Mouse (Mus musculus): ENCODE results near the gene Spata31d1a. TPM values are rescaled to one million over a fixed set of nuclear protein-coding genes. Genes with fewer than 3 reads are reported as not detected.
"Not testable (repeated sequence)": the region's sequence is repeated elsewhere in the genome, so short reads cannot be mapped to it uniquely, and the experiment has no call there.

Spata31d1a gene
- polyA plus RNA-seq, 1 experiment from 2014 or later: not detected

GRCm38 (mm10) chr13:59738455-59738854 lies 28.3 kb upstream of the Spata31d1a start:
- no peak for DNase-seq (ENCODE audit: low spot score)
- H3K4me3 ChIP-seq (ENCODE audit: low read depth, low read length): no peak overlapping the region
- no peak overlapping the region for H3K9ac ChIP-seq (ENCODE audit: low read length)
- H3K4me2 ChIP-seq (ENCODE audit: low read depth, low read length, severe bottlenecking): no peak overlapping the region
- no peaks in the 10 kb centered on the region for H3K9me3 ChIP-seq (ENCODE audit: control insufficient read depth, low read length)
- no peaks in the 10 kb centered on the region for H3K36me3 ChIP-seq (ENCODE audit: control insufficient read depth, insufficient read depth, low read length)
- 83% methylated on average over 2 of the region's 2 CpGs for WGBS
- no peak overlapping the region for H3K27ac ChIP-seq (ENCODE audit: low read depth, low read length)
- no peak for ATAC-seq (replicated peaks; ENCODE audit: low FRiP score)
- no peaks in the 10 kb centered on the region for H3K4me1 ChIP-seq (replicated peaks; ENCODE audit: control insufficient read depth, insufficient read depth, low read length)
- no peaks in the 10 kb centered on the region for H3K27me3 ChIP-seq (ENCODE audit: control insufficient read depth, insufficient read depth, low read length)

DNA sequence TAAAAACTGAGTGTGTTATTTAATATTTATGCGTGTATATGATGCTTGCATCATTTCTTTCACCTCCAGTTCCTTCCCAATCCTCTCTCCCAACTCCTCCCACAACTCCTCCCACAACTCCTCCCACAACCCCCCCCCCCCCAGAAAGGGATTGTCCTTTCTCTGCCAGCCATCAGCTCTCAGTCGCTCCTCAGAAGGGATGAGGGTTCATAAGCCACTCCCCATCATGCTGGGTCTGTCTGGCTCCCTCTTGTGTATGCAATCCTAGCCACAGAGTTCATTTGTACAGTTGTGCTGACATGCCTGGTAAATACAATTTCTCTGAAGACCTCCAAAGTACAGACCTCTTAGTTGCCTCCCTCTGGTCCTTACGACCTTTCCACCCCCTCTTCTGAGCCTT lies 25.1 kb upstream of the Spata31d1a start:
- no peak overlapping the region for H3K4me3 ChIP-seq (ENCODE audit: low read depth, low read length)
- no peaks in the 10 kb centered on the region for H3K9me3 ChIP-seq (ENCODE audit: control insufficient read depth, low read length)
- ATAC-seq (replicated peaks; ENCODE audit: low FRiP score) (peak; percentile 51; the same call in 1 of the 2 replicates), DNase-seq (ENCODE audit: low spot score) (no peak)
- no peak overlapping the region for H3K27ac ChIP-seq (ENCODE audit: low read depth, low read length)
- no peaks in the 10 kb centered on the region for H3K36me3 ChIP-seq (ENCODE audit: control insufficient read depth, insufficient read depth, low read length)
- no peaks in the 10 kb centered on the region for H3K4me1 ChIP-seq (replicated peaks; ENCODE audit: control insufficient read depth, insufficient read depth, low read length)
- no peak overlapping the region for H3K4me2 ChIP-seq (ENCODE audit: low read depth, low read length, severe bottlenecking)
- H3K9ac ChIP-seq (ENCODE audit: low read length): no peak overlapping the region
- 29% methylated on average over 3 of the region's 3 CpGs for WGBS
- H3K27me3 ChIP-seq (ENCODE audit: control insufficient read depth, insufficient read depth, low read length): no peaks in the 10 kb centered on the region

DNA sequence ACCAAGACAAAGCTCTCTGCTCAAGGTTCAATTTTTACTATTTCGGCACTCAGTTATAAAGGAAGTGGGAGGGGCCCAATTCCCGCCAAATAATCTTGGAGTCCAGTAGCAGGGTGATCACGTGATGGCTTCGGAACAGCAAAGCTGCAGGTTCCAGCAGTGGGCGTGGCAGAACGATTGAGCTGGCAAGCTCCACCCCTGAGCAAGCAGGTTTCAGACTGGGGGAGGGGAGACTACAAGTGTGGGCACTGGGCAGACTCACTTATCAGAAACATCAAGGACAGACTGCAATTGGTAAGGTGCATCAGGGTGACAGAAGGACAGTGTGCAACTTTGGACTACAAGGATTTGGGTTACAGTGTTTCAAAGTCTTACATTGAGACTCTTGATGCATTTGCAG lies 24.2 kb upstream of the Spata31d1a start:
- H3K27me3 ChIP-seq (ENCODE audit: control insufficient read depth, insufficient read depth, low read length); H3K36me3 ChIP-seq (ENCODE audit: control insufficient read depth, insufficient read depth, low read length); DNase-seq (ENCODE audit: low spot score); H3K4me3 ChIP-seq (ENCODE audit: low read depth, low read length); H3K9ac ChIP-seq (ENCODE audit: low read length); H3K4me1 ChIP-seq (replicated peaks; ENCODE audit: control insufficient read depth, insufficient read depth, low read length); H3K4me2 ChIP-seq (ENCODE audit: low read depth, low read length, severe bottlenecking); H3K27ac ChIP-seq (ENCODE audit: low read depth, low read length); H3K9me3 ChIP-seq (ENCODE audit: control insufficient read depth, low read length); ATAC-seq (replicated peaks; ENCODE audit: low FRiP score): not testable (repeated sequence)
- WGBS: 28% methylated on average over 6 of the region's 6 CpGs

DNA sequence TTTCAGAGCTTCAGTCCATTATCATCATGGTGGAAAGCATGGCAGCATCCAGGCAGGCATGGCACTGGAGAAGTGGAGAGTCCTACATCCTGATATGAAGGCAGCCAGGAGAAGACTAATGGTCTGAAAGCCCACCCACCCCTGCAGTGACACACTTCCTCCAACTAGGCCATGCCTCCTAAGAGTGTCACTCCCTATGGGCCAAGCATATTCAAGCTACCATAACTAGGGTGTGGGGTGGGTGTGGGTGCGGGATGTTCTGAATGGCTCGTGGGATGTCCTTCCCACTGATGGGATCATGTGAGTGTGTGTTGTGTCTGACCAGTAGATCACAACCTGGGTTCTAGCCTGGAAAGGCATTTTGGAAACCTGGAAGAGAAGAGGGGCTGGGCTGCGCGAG lies 23.8 kb upstream of the Spata31d1a start:
- no peak for ATAC-seq (replicated peaks; ENCODE audit: low FRiP score)
- Histone ChIP-seq H3K36me3 (ENCODE audit: control insufficient read depth, insufficient read depth, low read length) (no peaks in the 10 kb centered on the region), H3K4me1 (replicated peaks; ENCODE audit: control insufficient read depth, insufficient read depth, low read length) (no peaks in the 10 kb centered on the region), H3K27me3 (ENCODE audit: control insufficient read depth, insufficient read depth, low read length) (no peaks in the 10 kb centered on the region), H3K4me2 (ENCODE audit: low read depth, low read length, severe bottlenecking) (no peak overlapping the region), H3K9ac (ENCODE audit: low read length) (no peak overlapping the region), H3K27ac (ENCODE audit: low read depth, low read length) (no peak overlapping the region), H3K9me3 (ENCODE audit: control insufficient read depth, low read length) (no peaks in the 10 kb centered on the region), H3K4me3 (ENCODE audit: low read depth, low read length) (no peak overlapping the region)
- no peak for DNase-seq (ENCODE audit: low spot score)
- 92% methylated on average over 3 of the region's 4 CpGs for WGBS

DNA sequence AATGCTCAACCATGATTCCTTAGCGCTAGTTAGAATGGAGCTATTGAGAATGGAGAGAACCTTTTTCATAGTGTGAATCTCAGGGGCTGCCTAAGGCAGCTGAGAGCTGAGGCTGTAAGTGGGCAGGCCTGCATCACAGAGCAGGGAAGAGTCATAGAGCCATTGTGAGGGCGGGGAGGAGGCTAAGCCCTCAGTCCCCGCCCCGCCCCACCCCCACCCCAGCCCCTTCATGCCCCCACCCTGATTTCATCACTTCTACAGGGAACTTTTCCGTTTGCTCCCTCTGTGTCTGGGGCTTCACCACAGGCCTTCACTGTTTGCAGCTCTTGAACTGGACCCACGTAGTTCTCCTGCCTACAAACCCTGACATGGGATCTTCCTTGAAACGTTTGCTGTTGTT lies 21.5 kb upstream of the Spata31d1a start, which contains the start of gene Spata31d1d:
TSS of gene Spata31d1d (minus strand) at position 101 of the 400 bp plus-strand sequence.
- Histone ChIP-seq H3K9me3 (ENCODE audit: control insufficient read depth, low read length) (no peaks in the 10 kb centered on the region), H3K9ac (ENCODE audit: low read length) (no peak within 1 kb of the TSS), H3K27me3 (ENCODE audit: control insufficient read depth, insufficient read depth, low read length) (peaks cover under 1% of the 10 kb centered on the region; the same call in 1 of the 2 replicates), H3K4me3 (ENCODE audit: low read depth, low read length) (no peak within 1 kb of the TSS), H3K4me2 (ENCODE audit: low read depth, low read length, severe bottlenecking) (no peak within 1 kb of the TSS), H3K4me1 (replicated peaks; ENCODE audit: control insufficient read depth, insufficient read depth, low read length) (no peaks in the 10 kb centered on the region), H3K27ac (ENCODE audit: low read depth, low read length) (no peak within 1 kb of the TSS), H3K36me3 (ENCODE audit: control insufficient read depth, insufficient read depth, low read length) (no peaks in the 10 kb centered on the region)
- ATAC-seq (replicated peaks; ENCODE audit: low FRiP score): no peak
- WGBS: 44% methylated on average over 7 of the region's 7 CpGs
- DNase-seq (ENCODE audit: low spot score): no peak

GRCm38 (mm10) chr13:59728378-59729093 lies 18.4 kb upstream of the Spata31d1a start:
- WGBS: 37% methylated on average over 7 of the region's 7 CpGs
- peak; percentile 81 for ATAC-seq (replicated peaks; ENCODE audit: low FRiP score)
- peak; percentile 89 for DNase-seq (ENCODE audit: low spot score)
- H3K9me3 ChIP-seq (ENCODE audit: control insufficient read depth, low read length): no peaks in the 10 kb centered on the region
- H3K27me3 ChIP-seq (ENCODE audit: control insufficient read depth, insufficient read depth, low read length): peaks cover 2% of the 10 kb centered on the region; the same call in 1 of the 2 replicates
- H3K36me3 ChIP-seq (ENCODE audit: control insufficient read depth, insufficient read depth, low read length): no peaks in the 10 kb centered on the region
- no peak overlapping the region for H3K9ac ChIP-seq (ENCODE audit: low read length)
- no peaks in the 10 kb centered on the region for H3K4me1 ChIP-seq (replicated peaks; ENCODE audit: control insufficient read depth, insufficient read depth, low read length)
- no peak overlapping the region for H3K27ac ChIP-seq (ENCODE audit: low read depth, low read length)
- no peak overlapping the region for H3K4me3 ChIP-seq (ENCODE audit: low read depth, low read length)
- H3K4me2 ChIP-seq (ENCODE audit: low read depth, low read length, severe bottlenecking): no peak overlapping the region

DNA sequence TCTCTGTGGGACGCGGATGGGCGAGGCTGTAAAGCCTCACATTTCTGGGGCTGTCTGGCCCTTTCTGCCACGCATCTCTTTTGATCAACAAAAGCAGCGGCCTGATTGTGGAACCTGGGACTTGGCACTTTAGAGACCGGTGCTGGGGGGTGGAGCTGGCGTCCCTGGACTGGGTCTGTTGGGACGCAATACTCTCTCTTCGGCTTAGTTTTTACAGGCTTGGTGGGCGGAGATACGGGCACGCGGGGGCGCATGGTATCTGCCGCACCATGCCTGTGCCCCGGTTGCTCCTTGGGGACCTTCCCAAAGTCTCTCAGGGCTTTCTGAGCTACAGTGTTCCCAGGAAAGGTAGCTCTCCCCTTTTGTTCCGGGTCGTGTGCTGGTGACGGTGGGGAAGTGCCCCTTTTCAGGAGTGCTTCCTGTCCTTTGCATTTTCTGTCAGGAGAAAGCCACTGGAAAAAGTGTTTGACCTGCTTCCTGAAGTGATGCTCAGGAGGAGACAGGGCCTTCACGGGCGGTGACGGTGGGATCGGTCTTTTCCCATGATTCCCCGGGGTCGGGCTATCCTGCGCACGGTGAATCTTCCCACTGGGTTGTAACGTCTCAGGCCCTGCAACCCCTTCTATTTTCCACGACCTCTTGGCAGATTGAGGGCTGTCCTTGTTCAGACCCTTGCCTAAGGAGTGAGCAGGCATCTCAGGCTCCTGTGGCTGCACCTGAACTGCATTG lies 16.2 kb upstream of the Spata31d1a start:
- H3K9ac ChIP-seq (ENCODE audit: low read length): peak overlapping the region; percentile 24
- H3K9me3 ChIP-seq (ENCODE audit: control insufficient read depth, low read length): no peaks in the 10 kb centered on the region
- H3K27me3 ChIP-seq (ENCODE audit: control insufficient read depth, insufficient read depth, low read length): peaks cover 2% of the 10 kb centered on the region; the same call in 1 of the 2 replicates
- ATAC-seq (replicated peaks; ENCODE audit: low FRiP score) (no peak), DNase-seq (ENCODE audit: low spot score) (no peak)
- H3K27ac ChIP-seq (ENCODE audit: low read depth, low read length): no peak overlapping the region
- no peaks in the 10 kb centered on the region for H3K4me1 ChIP-seq (replicated peaks; ENCODE audit: control insufficient read depth, insufficient read depth, low read length)
- no peak overlapping the region for H3K4me3 ChIP-seq (ENCODE audit: low read depth, low read length)
- 32% methylated on average over 29 of the region's 29 CpGs for WGBS
- no peaks in the 10 kb centered on the region for H3K36me3 ChIP-seq (ENCODE audit: control insufficient read depth, insufficient read depth, low read length)
- peak overlapping the region; percentile 37 for H3K4me2 ChIP-seq (ENCODE audit: low read depth, low read length, severe bottlenecking)

DNA sequence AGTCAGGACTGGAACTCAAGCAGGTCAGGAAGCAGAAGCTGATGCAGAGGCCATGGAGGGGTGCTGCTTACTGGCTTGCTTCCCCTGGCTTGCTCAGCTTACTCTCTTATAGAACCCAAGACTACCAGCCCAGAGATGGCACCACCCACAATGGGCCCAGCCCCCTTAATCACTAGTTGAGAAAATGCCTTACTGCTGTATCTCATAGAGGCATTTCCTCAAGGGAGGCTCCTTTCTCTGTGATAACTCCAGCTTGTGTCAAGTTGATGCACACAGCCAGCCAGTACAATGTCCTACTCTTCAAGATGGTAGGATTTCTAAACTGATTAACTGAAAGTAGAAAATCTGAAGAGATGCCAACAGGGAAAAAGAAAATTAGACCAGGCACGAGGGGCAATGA lies 12.0 kb upstream of the Spata31d1a start:
- H3K4me1 ChIP-seq (replicated peaks; ENCODE audit: control insufficient read depth, insufficient read depth, low read length); H3K4me2 ChIP-seq (ENCODE audit: low read depth, low read length, severe bottlenecking); H3K36me3 ChIP-seq (ENCODE audit: control insufficient read depth, insufficient read depth, low read length); ATAC-seq (replicated peaks; ENCODE audit: low FRiP score); DNase-seq (ENCODE audit: low spot score); H3K4me3 ChIP-seq (ENCODE audit: low read depth, low read length); H3K9ac ChIP-seq (ENCODE audit: low read length); H3K9me3 ChIP-seq (ENCODE audit: control insufficient read depth, low read length); H3K27me3 ChIP-seq (ENCODE audit: control insufficient read depth, insufficient read depth, low read length); H3K27ac ChIP-seq (ENCODE audit: low read depth, low read length): not testable (repeated sequence)
- WGBS: 88% methylated on average over 1 of the region's 1 CpGs

Data from forebrain, embryonic 11.5 days (tissue).